Mouse (Mus musculus) right cerebral cortex, postnatal 14 days (tissue): ENCODE results near the gene Rps6kc1.

Experiments
- DNase-seq: peaks from one replicate; pipeline ENCODE4 v3.0.0; 2022

The Rps6kc1 gene

GRCm38 (mm10) chr1:190832965-190833630, 78.5 kb downstream of the Rps6kc1 start:
- DNase-seq, result no peak

GRCm38 (mm10) chr1:190831839-190832497, 79.6 kb downstream of the Rps6kc1 start:
- peak; percentile 48 for DNase-seq

GRCm38 (mm10) chr1:190826486-190827034, 85.0 kb downstream of the Rps6kc1 start:
- no peak for DNase-seq

- no peak for DNase-seq
Measured at GRCm38 (mm10) chr1:190823745-190824144, 87.8 kb downstream of the Rps6kc1 start.

GRCm38 (mm10) chr1:190816141-190816540, 95.4 kb downstream of the Rps6kc1 start:
- no peak for DNase-seq

GRCm38 (mm10) chr1:190810408-190810807, 101.2 kb downstream of the Rps6kc1 start:
- DNase-seq, result no peak

- DNase-seq, result peak; percentile 23
Measured at GRCm38 (mm10) chr1:190808766-190809221, 102.8 kb downstream of the Rps6kc1 start.

- no peak for DNase-seq
Measured at GRCm38 (mm10) chr1:190806817-190807216, 104.8 kb downstream of the Rps6kc1 start.

GRCm38 (mm10) chr1:190798668-190799067, 112.9 kb downstream of the Rps6kc1 start:
- no peak for DNase-seq

GRCm38 (mm10) chr1:190797483-190798058, 114.0 kb downstream of the Rps6kc1 start:
- no peak for DNase-seq

- DNase-seq, result no peak
Measured at GRCm38 (mm10) chr1:190796745-190797482, 114.7 kb downstream of the Rps6kc1 start.

- DNase-seq, result no peak
Measured at GRCm38 (mm10) chr1:190791638-190792037, 119.9 kb downstream of the Rps6kc1 start.

GRCm38 (mm10) chr1:190790720-190791119, 120.8 kb downstream of the Rps6kc1 start:
- no peak for DNase-seq

GRCm38 (mm10) chr1:190777660-190778059, 133.9 kb downstream of the Rps6kc1 start:
- DNase-seq, result no peak

- DNase-seq, result no peak
Measured at GRCm38 (mm10) chr1:190776260-190776659, 135.3 kb downstream of the Rps6kc1 start.

GRCm38 (mm10) chr1:190772088-190772885, 139.3 kb downstream of the Rps6kc1 start:
- no peak for DNase-seq

- no peak for DNase-seq
Measured at GRCm38 (mm10) chr1:190769748-190770147, 141.8 kb downstream of the Rps6kc1 start.

GRCm38 (mm10) chr1:190768307-190768706, 143.3 kb downstream of the Rps6kc1 start:
- DNase-seq, result no peak

GRCm38 (mm10) chr1:190767621-190768020, 143.9 kb downstream of the Rps6kc1 start:
- no peak for DNase-seq

GRCm38 (mm10) chr1:190766800-190767199, 144.8 kb downstream of the Rps6kc1 start:
- no peak for DNase-seq

- peak; percentile 32 for DNase-seq
Measured at GRCm38 (mm10) chr1:190763756-190764155, 147.8 kb downstream of the Rps6kc1 start.

GRCm38 (mm10) chr1:190761786-190762185, 149.8 kb downstream of the Rps6kc1 start:
- DNase-seq, result no peak
